Mouse (Mus musculus) midbrain, embryonic 13.5 days (tissue): ENCODE measurements around the gene Gm28051. TPM values are rescaled to one million over a fixed set of nuclear protein-coding genes. Genes with fewer than 3 reads are reported as not detected.

Experiments used
- ATAC-seq: fragments of 200-750 bp; cut with Nextera tagmentation; 2 replicates; pipeline ENCODE4 v1.8.0; 2017; ENCODE audit warnings: mild to moderate bottlenecking, moderate TSS enrichment, moderate library complexity
- H3K27ac ChIP-seq: fragments of 300-500 bp; sonication (generic); 2 replicates; pipeline ENCODE4 v1.5.1; 2015; ENCODE audit warnings: inconsistent platforms, mild to moderate bottlenecking, moderate library complexity
- H3K27me3 ChIP-seq: fragments of 300-500 bp; sonication (generic); 2 replicates; pipeline ENCODE4 v1.6.1; 2015; ENCODE audit warnings: mild to moderate bottlenecking, inconsistent platforms
- H3K36me3 ChIP-seq: fragments of 300-500 bp; sonication (generic); 2 replicates; pipeline ENCODE4 v1.6.1; 2015; ENCODE audit warnings: mild to moderate bottlenecking, inconsistent platforms
- H3K4me1 ChIP-seq: fragments of 300-500 bp; sonication (generic); replicated peaks from 2 replicates; pipeline ENCODE4 v1.6.1; 2015; ENCODE audit warnings: inconsistent platforms
- H3K4me2 ChIP-seq: fragments of 300-500 bp; sonication (generic); replicated peaks from 2 replicates; pipeline ENCODE4 v1.6.1; 2015; ENCODE audit warnings: moderate library complexity, mild to moderate bottlenecking, inconsistent platforms
- H3K4me3 ChIP-seq: fragments of 300-500 bp; sonication (generic); replicated peaks from 2 replicates; pipeline ENCODE4 v1.5.1; 2015; ENCODE audit warnings: mild to moderate bottlenecking, inconsistent platforms
- H3K9ac ChIP-seq: fragments of 300-500 bp; sonication (generic); replicated peaks from 2 replicates; pipeline ENCODE4 v1.6.1; 2015; ENCODE audit warnings: mild to moderate bottlenecking, inconsistent platforms
- H3K9me3 ChIP-seq: fragments of 300-500 bp; sonication (generic); 2 replicates; pipeline ENCODE4 v1.6.1; 2016; ENCODE audit warnings: mild to moderate bottlenecking, inconsistent platforms
- WGBS: fragments of 180-500 bp; shearing (Covaris S2); methylation state at CpG from one replicate; pipeline ENCODE4 v1.1.7; 2015; 5-methylcytosine and 5-hydroxymethylcytosine counted together
- polyA plus RNA-seq: library from polyadenylated mRNA; unstranded; fragments of >200 nt; fragmentation: Nextera tagmentation; extraction: Ambion mirVana; gene quantifications from 2 replicates; pipeline ENCODE4 v1.2.1, GENCODE M21; 2015

The Gm28051 gene
- polyA plus RNA-seq, 1 experiment from 2014 or later, result not detected

- Histone ChIP-seq H3K9me3 (no peaks in the 10 kb centered on the region), H3K4me3 (no peak overlapping the region), H3K27ac (no peak overlapping the region), H3K27me3 (no peaks in the 10 kb centered on the region), H3K4me2 (no peak overlapping the region), H3K9ac (no peak overlapping the region), H3K36me3 (no peaks in the 10 kb centered on the region), H3K4me1 (no peaks in the 10 kb centered on the region)
- no peak for ATAC-seq
- WGBS, result 81% methylated on average over 10 of the region's 10 CpGs
Observed at GRCm38 (mm10) chr12:102714654-102715395, 42.7 kb downstream of the Gm28051 start.

- Histone ChIP-seq H3K4me2 (no peak overlapping the region), H3K27ac (no peak overlapping the region), H3K9ac (no peak overlapping the region), H3K4me1 (no peaks in the 10 kb centered on the region), H3K9me3 (no peaks in the 10 kb centered on the region), H3K27me3 (no peaks in the 10 kb centered on the region), H3K4me3 (no peak overlapping the region), H3K36me3 (no peaks in the 10 kb centered on the region)
- ATAC-seq, result no peak
- 79% methylated on average over 2 of the region's 2 CpGs for WGBS
Observed at GRCm38 (mm10) chr12:102714116-102714515, 43.4 kb downstream of the Gm28051 start.

- Histone ChIP-seq H3K9ac (no peak overlapping the region), H3K36me3 (no peaks in the 10 kb centered on the region), H3K4me3 (no peak overlapping the region), H3K4me2 (no peak overlapping the region), H3K4me1 (no peaks in the 10 kb centered on the region), H3K9me3 (no peaks in the 10 kb centered on the region), H3K27me3 (no peaks in the 10 kb centered on the region), H3K27ac (no peak overlapping the region)
- WGBS, result 80% methylated on average over 20 of the region's 20 CpGs
- ATAC-seq, result no peak
Observed at GRCm38 (mm10) chr12:102713153-102713865, 44.3 kb downstream of the Gm28051 start.

GRCm38 (mm10) chr12:102710851-102711375, 46.7 kb downstream of the Gm28051 start:
- H3K4me1 ChIP-seq, result peaks cover 3% of the 10 kb centered on the region
- H3K27ac ChIP-seq, result no peak overlapping the region
- no peak for ATAC-seq
- 0 out of 2 replicates have a peak, but pooled peaks cover 6% of the 10 kb centered on the region for H3K27me3 ChIP-seq
- H3K36me3 ChIP-seq, result no peaks in the 10 kb centered on the region
- no peaks in the 10 kb centered on the region for H3K9me3 ChIP-seq
- H3K4me3 ChIP-seq, result no peak overlapping the region
- no peak overlapping the region for H3K4me2 ChIP-seq
- H3K9ac ChIP-seq, result no peak overlapping the region
- WGBS, result 42% methylated on average over 4 of the region's 4 CpGs

- Histone ChIP-seq H3K4me3 (no peak overlapping the region), H3K36me3 (no peaks in the 10 kb centered on the region), H3K27ac (no peak overlapping the region), H3K9me3 (no peaks in the 10 kb centered on the region), H3K4me1 (peaks cover 12% of the 10 kb centered on the region), H3K27me3 (0 out of 2 replicates have a peak, but pooled peaks cover 6% of the 10 kb centered on the region), H3K4me2 (no peak overlapping the region), H3K9ac (no peak overlapping the region)
- no peak for ATAC-seq
- 97% methylated on average over 5 of the region's 5 CpGs for WGBS
Observed at GRCm38 (mm10) chr12:102709896-102710295, 47.7 kb downstream of the Gm28051 start.

GRCm38 (mm10) chr12:102708220-102708619, 49.3 kb downstream of the Gm28051 start:
- no peak overlapping the region; the same call in 1 of the 2 replicates for H3K9ac ChIP-seq
- H3K9me3 ChIP-seq, result no peaks in the 10 kb centered on the region
- WGBS, result 69% methylated on average over 11 of the region's 11 CpGs
- H3K4me1 ChIP-seq, result peaks cover 23% of the 10 kb centered on the region
- H3K27ac ChIP-seq, result no peak overlapping the region
- 0 out of 2 replicates have a peak, but pooled peaks cover 6% of the 10 kb centered on the region for H3K27me3 ChIP-seq
- no peaks in the 10 kb centered on the region for H3K36me3 ChIP-seq
- no peak overlapping the region for H3K4me2 ChIP-seq
- ATAC-seq, result no peak
- H3K4me3 ChIP-seq, result no peak overlapping the region

GRCm38 (mm10) chr12:102706833-102707463, 50.6 kb downstream of the Gm28051 start:
- Histone ChIP-seq H3K9ac (no peak overlapping the region), H3K4me1 (peaks cover 36% of the 10 kb centered on the region), H3K9me3 (no peaks in the 10 kb centered on the region), H3K27ac (no peak overlapping the region), H3K4me3 (no peak overlapping the region), H3K36me3 (no peaks in the 10 kb centered on the region), H3K4me2 (no peak overlapping the region), H3K27me3 (0 out of 2 replicates have a peak, but pooled peaks cover 6% of the 10 kb centered on the region)
- 93% methylated on average over 10 of the region's 10 CpGs for WGBS
- no peak for ATAC-seq

GRCm38 (mm10) chr12:102705906-102706640, 51.5 kb downstream of the Gm28051 start:
- H3K36me3 ChIP-seq, result no peaks in the 10 kb centered on the region
- ATAC-seq, result no peak
- peak overlapping the region; percentile 89; the same call in 1 of the 2 replicates for H3K27ac ChIP-seq
- 76% methylated on average over 6 of the region's 6 CpGs for WGBS
- 0 out of 2 replicates have a peak, but pooled peaks cover 6% of the 10 kb centered on the region for H3K27me3 ChIP-seq
- peak overlapping the region; percentile 89 for H3K4me2 ChIP-seq
- H3K9ac ChIP-seq, result peak overlapping the region; percentile 81; the same call in 1 of the 2 replicates
- peak overlapping the region; percentile 75 for H3K4me3 ChIP-seq
- no peaks in the 10 kb centered on the region for H3K9me3 ChIP-seq
- peaks cover 38% of the 10 kb centered on the region for H3K4me1 ChIP-seq

GRCm38 (mm10) chr12:102705216-102705871, 52.2 kb downstream of the Gm28051 start:
- 0 out of 2 replicates have a peak, but pooled peaks cover 6% of the 10 kb centered on the region for H3K27me3 ChIP-seq
- peak overlapping the region; percentile 89 for H3K27ac ChIP-seq
- no peaks in the 10 kb centered on the region for H3K36me3 ChIP-seq
- H3K4me3 ChIP-seq, result peak overlapping the region; percentile 75
- peak overlapping the region; percentile 89 for H3K4me2 ChIP-seq
- peak overlapping the region; percentile 81 for H3K9ac ChIP-seq
- peaks cover 38% of the 10 kb centered on the region for H3K4me1 ChIP-seq
- H3K9me3 ChIP-seq, result no peaks in the 10 kb centered on the region
- WGBS, result 2% methylated on average over 40 of the region's 45 CpGs
- ATAC-seq, result peak; percentile 82

GRCm38 (mm10) chr12:102704457-102705198, 52.9 kb downstream of the Gm28051 start, which contains the start of gene Itpk1:
Gene Itpk1, minus strand, starts transcription at chr12:102704930.
- Histone ChIP-seq H3K9ac (peak within 1 kb of the TSS; percentile 81), H3K27ac (peak within 1 kb of the TSS; percentile 89), H3K36me3 (no peaks in the 10 kb centered on the region), H3K4me2 (peak within 1 kb of the TSS; percentile 89), H3K27me3 (0 out of 2 replicates have a peak, but pooled peaks cover 6% of the 10 kb centered on the region), H3K9me3 (no peaks in the 10 kb centered on the region), H3K4me1 (peaks cover 42% of the 10 kb centered on the region), H3K4me3 (peak within 1 kb of the TSS; percentile 75)
- peak; percentile 83 for ATAC-seq
- WGBS, result 0% methylated on average over 52 of the region's 105 CpGs
